Mouse (Mus musculus) heart, embryonic 11.5 days (tissue): ENCODE measurements at regions not wholly inside any gene's neighbourhood (a gene's known extent, or its start where the extent isn't known, plus 50 kb on each side); places are given as distances from the start of the nearest gene placed in this dataset.

ENCODE experiments used
- ATAC-seq: fragments of 200-750 bp; cut with Nextera tagmentation; replicated peaks from 2 replicates; pipeline ENCODE4 v1.8.0; 2017; ENCODE audit warnings: moderate library complexity; ENCODE audit not compliant: insufficient number of reproducible peaks, low FRiP score, low TSS enrichment
- H3K27ac ChIP-seq: fragments of 300-500 bp; sonication (generic); 2 replicates; pipeline ENCODE4 v1.5.1; 2014; ENCODE audit warnings: mild to moderate bottlenecking, low read depth, low read length
- H3K27me3 ChIP-seq: fragments of 300-500 bp; sonication (generic); 2 replicates; pipeline ENCODE4 v1.6.1; 2014; ENCODE audit warnings: mild to moderate bottlenecking, low read length, mixed read lengths; ENCODE audit not compliant: control insufficient read depth, insufficient read depth
- H3K36me3 ChIP-seq: fragments of 300-500 bp; sonication (generic); 2 replicates; pipeline ENCODE4 v1.6.1; 2014; ENCODE audit warnings: mild to moderate bottlenecking, low read length, moderate library complexity, mixed read lengths; ENCODE audit not compliant: control insufficient read depth, insufficient read depth
- H3K4me1 ChIP-seq: fragments of 300-500 bp; sonication (generic); 2 replicates; pipeline ENCODE4 v1.6.1; 2014; ENCODE audit warnings: low read length; ENCODE audit not compliant: control insufficient read depth, insufficient read depth
- H3K4me2 ChIP-seq: fragments of 300-500 bp; sonication (generic); 2 replicates; pipeline ENCODE4 v1.6.1; 2014; ENCODE audit warnings: mild to moderate bottlenecking, moderate library complexity
- H3K4me3 ChIP-seq: fragments of 300-500 bp; sonication (generic); 2 replicates; pipeline ENCODE4 v1.5.1; 2014; ENCODE audit warnings: low read depth, low read length
- H3K9ac ChIP-seq: fragments of 300-500 bp; sonication (generic); 2 replicates; pipeline ENCODE4 v1.6.1; 2014; ENCODE audit warnings: mild to moderate bottlenecking, low read depth, low read length, moderate library complexity
- H3K9me3 ChIP-seq: fragments of 300-500 bp; sonication (generic); replicated peaks from 2 replicates; pipeline ENCODE4 v1.6.1; 2016; ENCODE audit warnings: low read length; ENCODE audit not compliant: control insufficient read depth
- WGBS: fragments of 180-500 bp; shearing (Covaris S2); extraction: QIAGEN DNeasy Blood & Tissue Kit; methylation state at CpG from one replicate; pipeline ENCODE4 v1.1.7; 2014; ENCODE audit not compliant: insufficient replicate concordance; 5-methylcytosine and 5-hydroxymethylcytosine counted together

DNA sequence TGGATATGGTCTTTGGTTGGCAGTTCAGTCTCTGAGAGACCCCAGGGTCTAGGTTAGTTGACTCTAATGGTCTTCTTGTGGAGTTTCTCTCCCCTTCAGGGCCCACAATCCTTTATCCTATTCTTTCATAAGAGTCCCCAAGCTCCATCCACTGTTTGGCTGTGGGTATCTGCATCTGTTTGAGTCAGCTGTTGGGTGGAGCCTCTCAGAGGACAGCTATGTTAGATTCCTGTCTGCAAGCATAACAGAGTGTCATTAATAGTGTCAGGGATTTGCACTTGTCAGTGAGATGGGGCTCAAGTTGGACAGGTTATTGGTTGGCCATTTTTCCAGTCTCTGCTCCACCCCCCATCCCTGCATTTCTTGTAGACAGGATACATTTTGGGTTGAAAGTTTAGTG lies 306.9 kb upstream of the Eif4g2 start:
- Histone ChIP-seq H3K4me1 (no peaks in the 10 kb centered on the region), H3K36me3 (no peaks in the 10 kb centered on the region), H3K4me2 (no peak overlapping the region), H3K4me3 (no peak overlapping the region), H3K27ac (no peak overlapping the region), H3K27me3 (no peaks in the 10 kb centered on the region), H3K9ac (no peak overlapping the region), H3K9me3 (no peaks in the 10 kb centered on the region)
- no peak for ATAC-seq

DNA sequence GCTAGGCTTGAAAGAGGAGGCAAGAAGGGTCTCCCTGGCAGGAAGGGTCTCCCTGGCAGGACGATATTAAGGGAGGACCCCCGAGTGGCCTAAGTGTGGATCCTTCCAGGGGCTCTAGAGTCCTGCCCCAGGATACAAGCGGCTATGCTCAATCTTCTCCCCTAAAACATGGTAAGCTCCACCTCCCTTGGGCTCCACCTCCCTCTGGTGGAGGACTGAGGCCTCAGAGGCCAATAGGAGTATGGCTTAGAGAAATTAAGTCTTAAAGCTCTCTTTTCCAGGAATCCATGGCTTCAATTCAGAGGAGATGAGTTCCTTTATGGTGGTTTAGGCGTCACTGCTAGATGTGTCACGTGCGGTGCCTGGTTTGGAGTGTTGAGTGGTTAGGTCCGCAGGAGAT lies 291.7 kb upstream of the Eif4g2 start:
- no peaks in the 10 kb centered on the region for H3K9me3 ChIP-seq
- H3K4me2 ChIP-seq, result no peak overlapping the region
- no peaks in the 10 kb centered on the region for H3K27me3 ChIP-seq
- no peaks in the 10 kb centered on the region for H3K36me3 ChIP-seq
- no peak overlapping the region for H3K27ac ChIP-seq
- no peak overlapping the region for H3K4me3 ChIP-seq
- no peak overlapping the region for H3K9ac ChIP-seq
- ATAC-seq, result no peak
- 79% methylated on average over 7 of the region's 7 CpGs for WGBS
- H3K4me1 ChIP-seq, result no peaks in the 10 kb centered on the region

DNA sequence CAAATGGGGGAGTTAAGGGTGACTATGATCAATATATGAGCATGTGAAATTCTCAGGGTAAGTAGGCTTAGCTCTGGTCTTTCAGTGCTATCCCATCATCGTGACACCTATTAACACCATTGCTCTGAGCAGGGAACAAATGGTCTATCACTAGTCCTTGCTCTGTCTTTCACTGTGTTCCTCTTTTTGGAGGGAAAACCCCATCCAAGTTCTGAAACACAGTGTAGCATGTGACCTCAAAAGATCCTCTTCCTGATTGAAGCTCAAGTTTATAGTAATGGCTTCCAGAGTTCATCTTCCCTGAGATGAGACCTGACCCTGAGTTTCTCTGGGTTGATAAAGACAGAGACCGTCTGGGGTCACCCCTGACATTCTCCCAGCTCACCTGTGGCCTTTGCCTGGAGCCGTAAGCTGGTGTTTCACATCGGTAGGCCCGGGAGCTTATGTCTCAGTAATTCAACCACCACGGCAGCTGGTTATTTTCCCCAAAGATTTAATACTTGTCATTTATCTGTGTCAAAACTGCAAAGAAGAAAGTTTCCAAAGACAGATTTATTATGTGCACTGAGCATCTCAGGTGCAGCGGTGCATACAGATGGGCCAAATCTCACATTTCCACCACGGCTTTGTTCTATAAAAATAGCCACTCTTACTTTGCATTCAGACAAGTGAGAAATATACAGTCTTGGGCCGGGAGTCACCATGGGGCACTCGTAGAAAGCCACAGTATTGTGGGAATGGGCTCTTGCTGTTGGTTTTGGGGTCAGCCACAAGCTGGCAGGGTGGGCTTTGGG lies 290.7 kb upstream of the Eif4g2 start:
- no peak overlapping the region for H3K4me2 ChIP-seq
- ATAC-seq, result no peak
- H3K9me3 ChIP-seq, result no peaks in the 10 kb centered on the region
- no peaks in the 10 kb centered on the region for H3K27me3 ChIP-seq
- H3K36me3 ChIP-seq, result no peaks in the 10 kb centered on the region
- H3K27ac ChIP-seq, result no peak overlapping the region
- no peak overlapping the region for H3K4me3 ChIP-seq
- peaks cover 3% of the 10 kb centered on the region for H3K4me1 ChIP-seq
- H3K9ac ChIP-seq, result no peak overlapping the region
- WGBS, result 83% methylated on average over 10 of the region's 10 CpGs

DNA sequence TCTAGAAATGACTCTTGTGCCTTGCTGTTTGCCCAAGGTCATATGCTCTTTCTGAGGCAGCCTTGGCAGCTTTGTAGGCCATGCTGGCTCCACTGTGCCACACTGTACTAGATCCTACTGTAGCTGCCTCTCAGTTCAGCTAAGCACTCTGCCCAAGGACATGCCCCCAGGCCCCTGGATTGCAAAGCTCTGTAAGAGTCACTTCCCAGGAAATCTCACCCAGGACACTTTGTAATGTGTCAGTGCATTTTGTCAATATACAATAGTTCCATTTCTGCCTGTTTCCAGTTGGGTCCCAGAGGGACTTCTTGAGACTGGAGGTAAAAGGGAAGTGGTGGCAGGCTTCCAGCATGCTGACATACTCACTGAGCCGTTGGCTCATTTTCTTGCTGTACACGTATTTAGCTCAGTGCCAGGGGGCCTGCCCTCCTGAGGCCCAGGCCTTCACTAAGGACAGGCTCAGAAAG lies 287.6 kb upstream of the Eif4g2 start:
- H3K27me3 ChIP-seq, result no peaks in the 10 kb centered on the region
- no peak overlapping the region for H3K4me3 ChIP-seq
- H3K9ac ChIP-seq, result no peak overlapping the region
- H3K9me3 ChIP-seq, result no peaks in the 10 kb centered on the region
- ATAC-seq, result no peak
- H3K36me3 ChIP-seq, result no peaks in the 10 kb centered on the region
- 44% methylated on average over 2 of the region's 2 CpGs for WGBS
- no peak overlapping the region for H3K4me2 ChIP-seq
- H3K4me1 ChIP-seq, result peaks cover 6% of the 10 kb centered on the region
- H3K27ac ChIP-seq, result no peak overlapping the region

DNA sequence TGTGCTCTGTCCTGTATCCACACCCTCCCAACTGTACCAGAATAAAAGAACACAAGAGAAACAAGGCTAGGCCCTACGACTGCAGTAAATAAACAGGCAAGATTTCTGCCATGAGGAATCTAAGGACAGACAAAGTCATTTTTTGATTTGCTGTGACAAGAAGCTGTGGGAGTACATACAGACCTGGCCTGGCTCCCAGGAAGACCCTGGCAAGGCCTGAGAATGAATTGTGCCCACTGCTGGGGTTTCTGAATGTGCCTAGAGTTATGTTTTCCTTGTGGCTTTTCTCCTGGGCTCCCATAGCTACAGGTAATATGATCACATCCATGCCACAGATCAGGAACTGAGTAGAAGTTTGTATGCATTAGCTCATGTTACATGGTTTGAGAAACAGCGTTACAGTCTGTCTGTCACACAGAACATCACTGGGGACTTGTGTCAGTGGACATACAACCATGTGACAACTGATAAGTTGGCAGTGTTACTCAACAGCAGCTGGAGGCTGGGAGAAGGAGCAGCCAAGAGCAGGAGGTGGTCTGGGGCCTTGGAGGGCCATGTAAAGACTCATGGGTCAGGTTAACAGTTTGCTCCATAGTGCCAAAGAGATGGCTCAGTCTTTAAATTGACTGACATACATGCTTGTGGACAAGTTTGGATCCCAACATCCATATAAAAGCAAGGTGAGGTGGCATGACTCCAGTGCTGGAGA lies 285.6 kb upstream of the Eif4g2 start:
- H3K9ac ChIP-seq, result no peak overlapping the region
- no peaks in the 10 kb centered on the region for H3K27me3 ChIP-seq
- no peak for ATAC-seq
- no peaks in the 10 kb centered on the region for H3K36me3 ChIP-seq
- H3K4me3 ChIP-seq, result no peak overlapping the region
- H3K4me2 ChIP-seq, result no peak overlapping the region
- H3K4me1 ChIP-seq, result peaks cover 6% of the 10 kb centered on the region
- WGBS, result 65% methylated on average over 2 of the region's 2 CpGs
- H3K27ac ChIP-seq, result no peak overlapping the region
- no peaks in the 10 kb centered on the region for H3K9me3 ChIP-seq

DNA sequence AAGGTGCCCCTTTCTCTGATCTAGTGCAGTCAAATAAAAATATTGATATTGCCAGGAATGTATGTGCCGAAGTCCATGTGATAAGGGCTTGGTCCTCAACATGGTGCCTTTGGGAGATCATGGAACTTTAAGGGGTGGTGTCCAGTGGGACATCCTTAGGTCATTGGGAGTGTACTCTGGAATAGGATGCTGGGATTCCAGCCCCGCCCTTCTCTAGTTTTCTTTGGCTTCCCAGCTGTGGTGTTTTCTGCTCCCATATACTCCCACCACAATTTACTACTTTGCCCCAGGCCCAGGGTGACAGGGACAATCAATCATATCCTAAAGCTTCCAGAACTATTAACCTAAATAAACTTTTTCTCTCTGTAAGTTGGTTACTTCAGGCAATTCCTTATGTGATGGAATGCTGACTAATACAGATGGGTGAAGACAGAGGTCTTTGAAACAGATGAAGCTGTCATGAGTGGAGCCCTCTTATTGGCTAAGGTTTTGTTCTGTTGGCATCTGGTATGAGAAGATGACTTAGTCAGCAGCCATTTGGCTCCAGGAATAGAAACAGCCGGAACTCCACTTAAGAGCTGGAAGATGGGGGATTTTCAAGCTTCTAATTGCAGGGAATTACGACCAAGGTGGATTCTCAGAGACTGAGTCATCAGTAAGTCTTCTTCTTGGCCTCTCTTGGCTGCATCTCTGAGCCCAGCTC lies 284.3 kb upstream of the Eif4g2 start:
- Histone ChIP-seq H3K4me3 (no peak overlapping the region), H3K27ac (no peak overlapping the region), H3K36me3 (no peaks in the 10 kb centered on the region), H3K4me1 (peaks cover 6% of the 10 kb centered on the region), H3K4me2 (no peak overlapping the region), H3K9me3 (no peaks in the 10 kb centered on the region), H3K9ac (no peak overlapping the region), H3K27me3 (no peaks in the 10 kb centered on the region)
- WGBS, result 63% methylated on average over 4 of the region's 4 CpGs
- no peak for ATAC-seq

DNA sequence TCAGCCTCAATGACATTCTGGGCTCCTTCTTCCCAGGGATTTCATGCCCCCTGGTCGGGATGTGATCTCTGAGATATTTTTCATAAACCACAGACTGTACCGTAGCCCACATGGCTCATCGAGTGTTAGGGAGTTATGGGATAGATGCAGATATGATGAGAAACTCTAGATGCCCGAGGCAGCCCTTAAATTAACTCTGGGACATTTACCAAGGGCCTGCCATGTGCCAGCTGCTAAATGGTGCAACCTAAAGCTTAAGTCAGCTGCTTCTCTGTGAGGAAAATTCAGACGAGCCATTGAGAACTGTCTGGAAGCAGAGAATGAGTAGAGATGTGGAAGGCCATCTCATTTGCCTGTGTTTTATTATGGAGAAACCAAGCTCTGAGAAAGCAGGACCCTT lies 282.6 kb upstream of the Eif4g2 start:
- Histone ChIP-seq H3K36me3 (no peaks in the 10 kb centered on the region), H3K4me2 (no peak overlapping the region)
- WGBS, result 77% methylated on average over 5 of the region's 5 CpGs

DNA sequence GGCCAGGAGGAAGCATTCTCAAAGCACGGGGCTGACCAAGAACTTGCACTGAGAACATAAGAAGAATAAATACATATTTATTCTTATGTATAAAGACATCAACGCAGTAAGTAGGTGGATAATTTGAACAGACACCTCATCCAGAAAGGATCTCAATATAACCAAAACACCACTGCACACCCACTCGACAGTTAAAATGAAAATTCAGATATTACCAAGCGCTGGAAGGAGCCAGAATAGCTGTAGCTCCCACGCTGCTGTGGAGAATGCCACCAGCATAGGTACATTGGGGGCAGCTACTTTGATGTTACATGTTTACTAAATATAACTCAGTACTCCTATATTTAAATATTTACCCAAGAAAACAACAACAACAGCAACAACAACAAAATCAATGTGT lies 280.4 kb upstream of the Eif4g2 start:
- Histone ChIP-seq H3K36me3 (no peaks in the 10 kb centered on the region), H3K4me1 (no peaks in the 10 kb centered on the region; the same call in 1 of the 2 replicates), H3K27me3 (no peaks in the 10 kb centered on the region), H3K9ac (no peak overlapping the region), H3K4me3 (no peak overlapping the region), H3K4me2 (no peak overlapping the region), H3K27ac (no peak overlapping the region), H3K9me3 (no peaks in the 10 kb centered on the region)
- WGBS, result 80% methylated on average over 5 of the region's 5 CpGs
- ATAC-seq, result no peak

More for the DNA sequence above, 282.6 kb upstream of the Eif4g2 start:
- H3K9ac ChIP-seq, result no peak overlapping the region
- no peak overlapping the region for H3K27ac ChIP-seq
- no peak overlapping the region for H3K4me3 ChIP-seq
- H3K4me1 ChIP-seq, result peaks cover 6% of the 10 kb centered on the region
- H3K27me3 ChIP-seq, result no peaks in the 10 kb centered on the region
- H3K9me3 ChIP-seq, result no peaks in the 10 kb centered on the region
- ATAC-seq, result no peak
